Mouse (Mus musculus) brown adipose tissue, adult 24 weeks (tissue): ENCODE measurements around the gene Mapk12. TPM values are rescaled to one million over a fixed set of nuclear protein-coding genes. Genes with fewer than 3 reads are reported as not detected.

ENCODE experiments used
- H3K27ac ChIP-seq: fragments of 200-500 bp; replicated peaks from 2 replicates; pipeline ENCODE4 v1.5.1; 2012; ENCODE audit warnings: low read depth, mild to moderate bottlenecking, low read length
- H3K4me1 ChIP-seq: fragments of 200-500 bp; 2 replicates; pipeline ENCODE4 v1.6.1; 2012; ENCODE audit warnings: low read length, mixed read lengths; ENCODE audit not compliant: control insufficient read depth, insufficient read depth, insufficient read length
- H3K4me3 ChIP-seq: fragments of 200-500 bp; 2 replicates; pipeline ENCODE4 v1.5.1; 2012; ENCODE audit warnings: low read depth, mild to moderate bottlenecking, low read length, moderate library complexity; ENCODE audit not compliant: insufficient read depth
- polyA plus RNA-seq: library from polyadenylated mRNA; stranded (reverse); fragments of >200 nt; gene quantifications from 2 replicates; pipeline ENCODE4 v1.2.4, GENCODE M21; 2012; ENCODE audit not compliant: missing spikeins, insufficient read depth, insufficient read length

Mapk12 gene
- polyA plus RNA-seq, 1 experiment = 6.6 TPM

DNA sequence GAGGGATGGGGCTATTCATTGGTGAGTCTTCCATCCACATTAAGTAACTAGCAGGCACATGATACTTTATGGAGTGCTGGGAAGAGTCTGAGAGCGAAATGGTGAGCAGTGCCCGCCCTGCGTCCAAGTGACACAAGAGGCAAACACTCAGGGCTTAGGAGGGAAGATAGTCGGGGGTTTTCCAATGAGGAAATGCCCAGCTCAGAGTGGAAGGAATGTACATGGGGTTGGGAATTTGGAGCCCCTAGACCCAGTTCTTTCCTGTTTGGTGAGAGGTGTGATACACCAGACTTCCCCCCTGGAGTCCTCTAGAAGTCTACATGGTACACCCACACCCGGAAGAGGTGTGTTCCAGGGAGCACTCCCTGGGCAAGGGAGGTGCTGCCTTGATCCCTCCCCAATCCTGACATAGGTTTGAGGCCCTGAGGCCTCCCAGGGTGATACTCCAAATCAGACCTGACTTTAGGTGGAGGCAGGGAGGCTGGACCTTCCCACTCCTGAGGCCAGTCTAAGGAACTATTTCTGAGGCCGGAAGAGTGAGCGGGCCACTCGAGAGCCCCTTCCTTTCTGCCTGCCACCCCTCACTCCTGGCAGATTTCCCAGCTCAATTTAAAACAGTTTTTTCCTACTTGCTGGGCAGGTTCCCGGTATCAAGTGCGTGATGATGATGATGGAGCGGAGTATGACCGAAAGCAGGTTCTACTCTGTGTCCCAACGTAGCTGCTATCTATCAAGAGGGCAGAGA lies 35.1 kb upstream of the Mapk12 start:
- Histone ChIP-seq H3K4me1 (peaks cover 14% of the 10 kb centered on the region), H3K27ac (no peak overlapping the region), H3K4me3 (no peak overlapping the region)

DNA sequence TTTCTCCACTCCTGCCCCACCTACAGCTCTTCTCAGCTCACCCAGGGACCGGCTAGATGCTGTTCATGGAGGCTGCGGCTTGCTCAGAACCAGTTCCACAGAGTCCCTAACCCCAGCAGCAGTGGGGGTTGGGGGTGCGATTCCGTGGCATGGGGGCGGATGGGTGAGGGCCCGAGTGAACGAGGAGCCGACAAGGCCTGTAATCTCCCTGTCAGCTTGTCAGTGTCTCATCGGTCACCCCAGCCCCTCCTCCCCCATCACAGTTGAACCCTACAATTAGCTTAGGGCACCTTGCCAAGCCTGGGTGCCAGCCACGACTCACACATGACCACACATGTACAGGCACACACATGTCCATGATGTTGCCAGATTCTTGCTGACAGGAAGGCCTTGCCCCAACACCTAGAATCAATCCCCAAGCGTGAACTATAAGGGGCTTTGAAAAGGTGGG lies 34.4 kb upstream of the Mapk12 start:
- Histone ChIP-seq H3K4me1 (peaks cover 17% of the 10 kb centered on the region), H3K4me3 (no peak overlapping the region), H3K27ac (no peak overlapping the region)

DNA sequence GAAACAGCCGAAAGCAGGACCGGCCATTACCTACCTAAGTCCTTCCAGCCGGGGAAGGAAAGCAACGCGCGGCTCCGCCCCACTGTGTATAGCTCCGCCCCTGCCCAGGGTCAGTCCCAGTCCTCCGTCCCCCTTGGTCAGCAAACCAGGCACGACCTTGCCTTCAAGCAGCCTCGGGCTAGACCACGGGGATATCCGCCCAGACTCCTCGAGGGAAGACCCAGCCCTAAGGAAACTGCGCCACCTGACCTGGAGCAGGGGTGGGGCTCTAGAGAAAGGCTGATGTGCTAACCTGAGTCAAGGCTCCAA lies 33.4 kb upstream of the Mapk12 start:
- Histone ChIP-seq H3K27ac (no peak overlapping the region), H3K4me3 (peak overlapping the region; percentile 68), H3K4me1 (peaks cover 19% of the 10 kb centered on the region)

DNA sequence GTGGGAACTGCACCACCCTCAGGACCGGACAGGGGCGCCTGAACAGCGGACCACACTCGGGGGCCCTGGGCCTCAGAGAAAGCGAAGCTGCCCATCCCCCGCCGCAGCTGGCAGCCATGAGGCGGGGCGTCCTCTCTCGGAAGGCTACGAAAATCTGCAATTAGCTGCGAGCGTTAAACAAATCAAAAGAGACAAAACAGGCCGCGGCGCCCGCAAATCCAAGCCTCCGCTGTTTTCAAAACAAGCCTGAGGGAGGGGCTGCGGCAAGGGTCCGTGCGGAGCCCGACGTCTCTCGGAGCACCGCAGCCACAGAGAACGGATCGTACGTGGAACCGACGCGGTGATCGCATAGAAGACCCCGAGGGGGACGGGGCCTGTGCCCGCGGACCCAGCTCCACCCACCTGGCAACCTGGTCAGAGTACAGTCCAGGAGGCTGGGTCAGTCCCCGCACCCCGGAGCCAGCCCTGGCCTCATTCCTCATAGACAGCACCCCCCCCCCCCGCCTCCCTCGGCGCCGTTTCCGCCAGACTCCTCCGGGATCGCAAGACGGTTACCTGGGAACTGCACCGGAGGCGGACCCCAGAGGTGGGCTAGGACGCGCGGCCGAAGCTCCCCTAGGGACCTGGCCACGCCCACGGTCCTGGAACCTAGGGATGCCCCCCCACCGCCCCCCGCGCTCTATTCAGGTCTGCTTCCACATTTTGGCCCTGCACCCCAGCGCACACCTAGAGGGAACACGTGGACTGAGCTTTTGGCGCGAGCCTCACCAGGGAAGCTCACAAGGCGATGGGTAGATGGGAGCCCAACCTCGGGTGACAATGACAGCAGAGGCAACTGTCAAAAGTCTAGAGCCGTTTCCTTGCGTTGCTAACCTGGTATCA lies 32.8 kb upstream of the Mapk12 start:
- 0 out of 2 replicates have a peak overlapping the region, but pooled peaks have one; percentile 16 for H3K27ac ChIP-seq
- H3K4me1 ChIP-seq = peaks cover 17% of the 10 kb centered on the region
- H3K4me3 ChIP-seq = peak overlapping the region; percentile 68

DNA sequence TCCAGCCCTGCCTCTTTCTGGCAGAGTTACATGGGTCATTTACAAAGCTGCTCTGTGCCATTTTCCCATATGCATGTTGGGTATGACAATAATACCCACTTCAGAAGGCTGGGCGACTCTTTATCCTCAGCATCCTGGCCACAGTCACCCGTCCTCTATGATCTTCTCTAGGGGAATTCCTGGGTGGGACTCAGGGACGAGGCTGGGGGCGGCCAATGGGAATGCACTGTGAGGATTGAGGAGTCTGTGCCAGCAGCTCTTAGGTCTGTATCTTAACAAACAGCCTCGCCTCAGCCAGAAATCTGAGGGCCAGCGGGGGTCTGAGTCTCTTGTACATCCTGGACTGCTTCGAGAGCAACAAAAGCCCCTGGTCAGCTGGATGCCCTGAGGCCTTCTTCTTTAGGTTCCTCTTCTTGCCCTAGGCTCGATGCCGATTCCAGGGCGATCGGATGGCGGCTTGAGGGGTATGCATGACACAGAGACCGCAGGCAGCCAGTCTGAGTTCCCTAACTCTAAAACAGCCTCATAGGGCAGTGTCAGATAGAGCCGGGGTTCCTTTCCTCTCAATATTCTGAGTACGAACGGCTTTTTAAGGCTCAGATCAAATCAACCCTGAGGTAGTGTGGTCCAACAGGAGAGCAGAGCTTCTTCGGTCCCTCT lies 31.9 kb upstream of the Mapk12 start:
- Histone ChIP-seq H3K4me3 (peak overlapping the region; percentile 68), H3K4me1 (peaks cover 17% of the 10 kb centered on the region), H3K27ac (0 out of 2 replicates have a peak overlapping the region, but pooled peaks have one; percentile 16)

DNA sequence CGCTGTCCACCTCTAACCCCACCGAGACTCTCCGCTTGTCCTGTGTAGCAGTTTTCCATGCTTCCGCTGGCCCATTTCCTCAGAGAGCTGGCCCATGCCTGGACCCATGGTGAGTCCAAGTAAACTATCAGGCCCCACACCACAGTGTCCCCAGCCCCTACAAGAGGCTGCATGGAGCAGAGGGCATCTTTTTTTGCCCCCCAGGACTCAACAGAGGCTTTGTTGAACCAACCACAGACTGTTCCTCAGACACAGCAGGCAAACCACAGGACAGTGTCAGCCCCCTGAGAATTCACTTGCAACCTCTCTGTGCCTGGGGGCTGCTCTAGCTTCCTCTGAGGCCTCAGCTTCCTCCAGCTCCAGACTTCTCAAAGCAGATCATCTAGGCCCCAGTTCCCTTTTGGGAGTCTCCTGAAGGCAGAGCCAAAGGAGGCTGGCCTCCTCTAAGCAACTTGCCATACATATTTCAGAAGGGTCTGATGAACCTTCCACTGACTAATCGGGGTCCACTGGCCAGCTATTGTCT lies 31.1 kb upstream of the Mapk12 start:
- no peak overlapping the region for H3K4me3 ChIP-seq
- peaks cover 9% of the 10 kb centered on the region for H3K4me1 ChIP-seq
- no peak overlapping the region for H3K27ac ChIP-seq

DNA sequence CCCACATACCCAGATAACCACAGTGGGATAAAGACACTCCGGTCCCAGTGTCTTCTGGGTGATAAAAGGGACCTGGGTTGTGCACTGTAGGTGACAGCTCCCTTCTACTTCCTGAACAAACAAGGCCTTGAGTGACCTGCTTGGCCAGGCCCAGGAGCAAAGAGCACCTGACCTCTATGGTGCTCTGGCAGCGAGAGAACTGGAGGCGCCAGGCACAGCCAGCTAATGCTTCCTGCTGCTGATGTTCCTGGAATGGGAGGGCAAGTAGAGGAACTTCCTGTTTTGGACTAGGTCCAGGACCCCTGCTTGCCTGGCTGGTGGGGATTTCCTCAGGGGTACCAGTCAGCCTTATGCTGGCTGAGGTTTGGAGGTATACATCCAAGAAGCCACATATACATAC lies 29.6 kb upstream of the Mapk12 start:
- no peak overlapping the region for H3K4me3 ChIP-seq
- no peak overlapping the region for H3K27ac ChIP-seq
- peaks cover 8% of the 10 kb centered on the region; the same call in 1 of the 2 replicates for H3K4me1 ChIP-seq

DNA sequence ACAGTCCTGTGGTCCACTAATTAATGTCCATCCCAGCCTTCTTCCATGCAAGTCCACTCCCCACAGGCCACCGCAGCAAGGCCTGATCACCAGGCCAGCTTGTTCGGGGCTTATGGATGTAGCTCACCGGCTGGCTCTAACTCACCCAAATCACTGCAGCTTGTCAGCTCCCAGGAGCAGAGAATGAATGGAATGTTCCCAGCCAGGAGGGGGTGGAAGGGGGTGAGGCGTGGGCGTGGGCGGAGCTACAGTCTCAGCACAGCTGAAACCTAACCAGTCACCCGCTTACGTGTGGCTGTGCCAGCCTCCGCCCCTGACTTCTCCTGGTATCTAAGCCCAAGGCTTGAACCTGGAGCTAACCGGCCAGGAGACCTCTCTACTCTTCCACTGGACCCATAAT lies 28.9 kb upstream of the Mapk12 start:
- Histone ChIP-seq H3K4me3 (no peak overlapping the region), H3K4me1 (peaks cover 8% of the 10 kb centered on the region; the same call in 1 of the 2 replicates), H3K27ac (no peak overlapping the region)

DNA sequence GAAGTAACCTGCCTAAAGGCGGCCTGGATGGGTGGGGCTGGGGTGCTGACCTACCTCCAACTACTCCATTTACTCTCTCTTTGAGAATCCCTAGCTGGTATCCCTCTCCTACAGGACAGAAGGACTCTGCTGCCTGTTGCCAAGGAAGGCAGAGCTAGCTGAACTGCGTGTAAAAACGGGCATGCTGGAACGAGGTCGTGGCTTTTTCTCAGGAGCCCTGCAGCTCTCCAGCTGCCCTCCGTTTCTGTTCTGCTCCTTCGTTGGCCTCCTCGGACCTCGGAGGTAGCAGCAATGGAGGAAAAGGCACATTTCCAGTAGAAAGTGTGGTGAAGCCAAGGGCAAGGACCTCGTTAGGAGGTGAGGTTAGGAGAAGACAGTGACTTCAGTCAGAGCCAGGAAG lies 28.4 kb upstream of the Mapk12 start:
- Histone ChIP-seq H3K4me1 (peaks cover 8% of the 10 kb centered on the region; the same call in 1 of the 2 replicates), H3K4me3 (no peak overlapping the region), H3K27ac (no peak overlapping the region)

DNA sequence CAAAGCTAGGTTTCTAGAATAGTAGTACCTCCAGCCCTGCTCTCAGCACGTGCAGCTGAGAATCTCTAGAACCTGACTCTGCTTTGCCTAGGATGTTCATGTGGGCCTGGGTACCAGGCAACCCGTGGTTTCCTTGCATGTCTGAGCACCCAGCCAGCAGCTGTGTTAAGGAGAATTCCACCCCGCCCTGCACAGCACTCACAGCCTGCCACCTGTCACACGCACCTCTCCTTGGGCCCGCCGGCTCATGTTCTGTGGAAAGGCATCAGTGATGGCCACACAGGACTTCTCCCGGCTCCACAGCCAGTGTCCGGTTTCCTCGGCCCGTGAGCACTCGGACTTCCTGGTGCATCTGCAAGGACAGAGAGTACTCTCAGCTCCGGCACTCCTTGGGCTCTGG lies 25.0 kb upstream of the Mapk12 start:
- H3K27ac ChIP-seq = no peak overlapping the region
- no peak overlapping the region for H3K4me3 ChIP-seq
- peaks cover 8% of the 10 kb centered on the region; the same call in 1 of the 2 replicates for H3K4me1 ChIP-seq

DNA sequence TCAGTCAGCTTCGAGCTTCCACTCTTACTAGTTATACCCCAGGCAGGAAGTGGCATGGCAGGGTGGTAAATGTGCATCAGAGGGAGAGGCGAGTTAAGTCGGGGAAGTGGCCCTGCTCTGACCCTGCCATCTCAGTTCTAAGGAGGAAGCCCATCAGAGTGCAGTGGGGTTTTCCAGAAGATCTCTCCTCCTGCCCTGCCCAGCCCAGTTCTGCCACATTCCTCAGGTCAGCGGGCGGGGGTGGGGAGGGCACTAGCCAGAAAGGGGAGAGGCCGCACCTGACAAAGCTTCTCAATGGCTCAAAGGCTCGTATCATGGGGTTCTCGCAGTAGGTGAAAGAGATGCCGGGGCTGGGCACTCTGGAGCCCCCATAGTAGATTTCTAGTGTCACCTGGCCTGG lies 20.9 kb upstream of the Mapk12 start:
- Histone ChIP-seq H3K4me1 (no peaks in the 10 kb centered on the region), H3K4me3 (no peak overlapping the region), H3K27ac (no peak overlapping the region)

DNA sequence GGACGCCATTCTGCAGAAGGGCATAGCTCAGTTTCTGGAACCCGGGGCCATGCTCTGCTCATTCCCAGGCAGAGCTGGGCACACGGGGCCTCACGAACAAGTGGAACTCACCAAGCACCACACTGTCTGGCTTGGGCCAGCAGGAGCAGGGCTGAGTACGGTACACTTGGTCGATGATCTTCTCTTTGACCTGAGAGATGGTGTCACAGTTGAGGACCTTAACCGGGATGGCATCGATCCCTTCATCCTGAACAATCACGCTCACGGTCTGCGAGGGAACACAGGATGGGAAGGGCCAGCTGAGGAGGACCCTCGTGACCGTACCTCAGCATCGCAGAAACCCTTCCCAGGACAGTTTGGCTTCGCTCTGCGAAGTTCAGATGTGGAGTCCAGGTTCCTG lies 18.0 kb upstream of the Mapk12 start:
- Histone ChIP-seq H3K4me3 (no peak overlapping the region), H3K4me1 (no peaks in the 10 kb centered on the region), H3K27ac (no peak overlapping the region)

DNA sequence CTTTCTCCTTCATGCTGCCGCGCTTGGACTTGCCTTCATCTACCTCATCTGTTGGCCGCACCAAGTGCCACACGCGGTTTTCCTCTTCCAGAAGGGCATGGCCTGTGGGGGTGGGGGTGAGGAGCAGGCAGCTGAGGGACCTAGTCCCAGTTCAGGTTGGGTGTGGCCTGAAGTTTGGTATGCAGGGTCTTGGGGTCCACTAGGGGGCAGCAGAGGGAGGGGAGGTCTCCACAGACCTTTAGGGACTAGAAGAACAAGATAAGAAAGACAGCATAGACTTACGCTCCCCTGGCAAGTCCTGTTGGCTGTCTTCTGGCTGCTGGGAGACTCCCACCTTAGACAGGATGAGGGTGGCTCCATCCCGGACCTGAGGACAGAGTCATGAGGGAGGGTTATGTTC lies 17.5 kb upstream of the Mapk12 start:
- H3K4me1 ChIP-seq = no peaks in the 10 kb centered on the region
- H3K27ac ChIP-seq = no peak overlapping the region
- H3K4me3 ChIP-seq = no peak overlapping the region

DNA sequence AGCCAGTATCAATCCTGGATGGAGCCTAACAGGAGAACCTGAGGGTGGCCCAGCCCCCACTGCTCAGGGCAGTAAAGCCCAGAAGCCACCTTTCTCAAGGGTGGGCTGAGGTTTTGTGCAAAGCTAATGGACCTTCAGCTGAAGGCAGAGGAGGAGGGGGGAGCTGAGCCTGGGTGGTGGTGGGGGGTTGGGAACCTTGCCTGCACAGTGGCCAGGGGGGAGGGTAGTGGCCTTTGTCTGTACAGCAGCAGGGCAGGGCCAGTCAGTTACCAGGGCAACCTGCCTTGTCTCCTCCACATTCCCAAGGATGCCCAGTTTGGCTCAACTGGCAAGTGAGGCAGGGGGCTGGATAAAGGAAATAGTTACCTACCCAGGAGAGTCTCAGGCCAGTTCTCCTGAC lies 11.8 kb upstream of the Mapk12 start:
- no peak overlapping the region for H3K4me3 ChIP-seq
- peaks cover 12% of the 10 kb centered on the region; the same call in 1 of the 2 replicates for H3K4me1 ChIP-seq
- H3K27ac ChIP-seq = no peak overlapping the region

DNA sequence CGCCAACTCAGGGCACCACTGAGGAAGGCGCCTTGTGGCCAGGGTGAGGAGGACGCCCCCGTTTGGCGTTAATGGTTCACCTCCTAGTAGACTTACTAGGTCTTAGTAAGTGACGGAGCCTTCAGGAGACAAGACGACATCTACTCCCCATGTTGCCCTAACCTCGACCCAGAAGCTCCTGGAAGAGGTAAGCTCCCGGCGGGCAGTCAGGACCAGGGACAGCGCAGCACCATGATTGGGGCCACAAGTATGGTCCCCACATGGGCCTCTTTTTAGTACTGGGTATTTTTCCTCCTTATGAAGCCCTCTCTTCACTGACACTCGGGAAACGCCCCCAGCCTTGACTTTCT lies 9.5 kb upstream of the Mapk12 start:
- Histone ChIP-seq H3K27ac (peak overlapping the region; percentile 40), H3K4me3 (peak overlapping the region; percentile 50), H3K4me1 (peaks cover 14% of the 10 kb centered on the region; the same call in 1 of the 2 replicates)
